Mouse (Mus musculus) gastrocnemius, postnatal 10 days (tissue): Measurements from ENCODE around the gene Daam1. TPM values are rescaled to one million over a fixed set of nuclear protein-coding genes. Genes with fewer than 3 reads are reported as not detected.
A peak's percentile ranks its signal among the peaks of the same experiment; 100 is the strongest.

Source experiments
- DNase-seq: peaks from one replicate; pipeline ENCODE4 v3.0.0; 2021; ENCODE audit warnings: mixed read lengths
- total RNA-seq, 2 experiments: library from RNA; stranded (reverse); gene quantifications; 2 replicates each; pipeline ENCODE4 v1.2.3; 2021

The Daam1 gene
- total RNA-seq, 2 experiments from 2014 or later: 18.2 to 23.6 TPM

GRCm38 (mm10) chr12:71863846-71864543 is 33.1 kb downstream of the Daam1 start:
- DNase-seq: peak; percentile 38

- no peak for DNase-seq
These were observed 33.6 kb downstream of the Daam1 start for GRCm38 (mm10) chr12:71864544-71864897.

- DNase-seq: no peak
These were observed 35.1 kb downstream of the Daam1 start for GRCm38 (mm10) chr12:71865937-71866336.

GRCm38 (mm10) chr12:71867345-71868240 is 36.7 kb downstream of the Daam1 start:
- DNase-seq: no peak

GRCm38 (mm10) chr12:71870644-71871043 is 39.8 kb downstream of the Daam1 start:
- DNase-seq: no peak

- no peak for DNase-seq
These were observed 41.5 kb downstream of the Daam1 start for GRCm38 (mm10) chr12:71872330-71872729.

GRCm38 (mm10) chr12:71874561-71874960 is 43.7 kb downstream of the Daam1 start:
- no peak for DNase-seq

GRCm38 (mm10) chr12:71874984-71875383 is 44.1 kb downstream of the Daam1 start:
- no peak for DNase-seq

GRCm38 (mm10) chr12:71875761-71876489 is 45.0 kb downstream of the Daam1 start:
- no peak for DNase-seq

- DNase-seq: no peak
These were observed 50.1 kb downstream of the Daam1 start for GRCm38 (mm10) chr12:71880987-71881386.

GRCm38 (mm10) chr12:71881477-71881876 is 50.6 kb downstream of the Daam1 start:
- no peak for DNase-seq

- no peak for DNase-seq
These were observed 52.3 kb downstream of the Daam1 start for GRCm38 (mm10) chr12:71883066-71883711.

- DNase-seq: no peak
These were observed 54.3 kb downstream of the Daam1 start for GRCm38 (mm10) chr12:71885170-71885574.

- no peak for DNase-seq
These were observed 54.8 kb downstream of the Daam1 start for GRCm38 (mm10) chr12:71885717-71886116.

GRCm38 (mm10) chr12:71886406-71886805 is 55.5 kb downstream of the Daam1 start:
- no peak for DNase-seq

GRCm38 (mm10) chr12:71886941-71887340 is 56.1 kb downstream of the Daam1 start:
- DNase-seq: no peak

- peak; percentile 55 for DNase-seq
These were observed 57.5 kb downstream of the Daam1 start for GRCm38 (mm10) chr12:71888370-71888769.

GRCm38 (mm10) chr12:71889266-71889665 is 58.4 kb downstream of the Daam1 start:
- no peak for DNase-seq

GRCm38 (mm10) chr12:71890282-71890681 is 59.4 kb downstream of the Daam1 start:
- DNase-seq: no peak

- DNase-seq: no peak
These were observed 61.0 kb downstream of the Daam1 start for GRCm38 (mm10) chr12:71891729-71892355.

GRCm38 (mm10) chr12:71892996-71893605 is 62.2 kb downstream of the Daam1 start:
- no peak for DNase-seq
